Mouse (Mus musculus): Measurements from ENCODE around the gene Atp6v1a.
A peak's percentile ranks its signal among the peaks of the same experiment; 100 is the strongest.

Gene Atp6v1a

GRCm38 (mm10) chr16:44058745-44059144, 80.8 kb downstream of the Atp6v1a start:
- DNase-seq, result peak; percentile 55 to 81

GRCm38 (mm10) chr16:44055766-44056165, 83.7 kb downstream of the Atp6v1a start:
- no peak for DNase-seq

GRCm38 (mm10) chr16:44053265-44053664, 86.2 kb downstream of the Atp6v1a start:
- DNase-seq, result no peak

GRCm38 (mm10) chr16:44052390-44052789, 87.1 kb downstream of the Atp6v1a start:
- no peak for DNase-seq

DNA sequence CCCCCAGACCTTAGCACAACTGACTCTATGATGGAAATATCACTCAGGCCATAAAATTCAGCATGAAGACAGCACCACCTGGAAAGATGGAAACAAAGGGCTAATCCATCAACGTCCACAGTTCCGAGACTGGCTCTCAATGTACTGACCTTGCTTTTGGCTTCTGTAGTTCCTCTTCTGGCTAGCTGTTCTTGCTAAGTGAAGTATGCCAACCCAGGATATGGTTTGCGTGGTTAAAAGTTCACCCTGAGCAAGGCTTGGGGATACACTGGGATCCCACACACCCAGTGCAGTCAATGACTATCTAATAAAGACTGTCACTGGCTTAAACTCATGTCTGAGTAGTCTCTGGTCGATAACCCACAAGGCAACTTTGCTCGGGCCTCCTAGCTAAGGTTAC, 89.4 kb downstream of the Atp6v1a start:
- DNase-seq, result no peak

- no peak for DNase-seq
These were observed 100.4 kb downstream of the Atp6v1a start for GRCm38 (mm10) chr16:44039112-44039511.

Measured in kidney, postnatal 25 days (tissue).